ENCODE assay signal across 9 mouse cellular contexts in genomic region chr11:98873900-98874299, GRCm38 (mm10). TPM values are rescaled to one million over a fixed set of nuclear protein-coding genes. Genes with fewer than 3 reads are reported as not detected.
A peak's percentile ranks its signal among the peaks of the same experiment; 100 is the strongest.
DNase-seq lines count a peak whose midpoint lies in the region; ATAC-seq lines count a peak whose summit lies in the region.
"Had no signal": no experiment of that assay in that cellular context is flagged by ENCODE, and none has a peak within 500 bp of the region (broad histone marks: within the 10 kb centered on the region; RNA-seq: fewer than 3 reads in every experiment).

No protein-coding gene starts in this region.

- no peak overlapping the region for H3K4me3 ChIP-seq in heart, embryonic 11.5 days (ENCODE audit: low read depth, low read length)
- no peak overlapping the region for H3K4me3 ChIP-seq in liver, embryonic 13.5 days (replicated peaks)
- no peak overlapping the region for H3K4me3 ChIP-seq in hindbrain, embryonic 16.5 days (ENCODE audit: low read length)
- H3K4me3 ChIP-seq: midbrain, embryonic 15.5 days had no signal

- H3K9me3 ChIP-seq in heart, embryonic 11.5 days (replicated peaks; ENCODE audit: control insufficient read depth, low read length) = no peaks in the 10 kb centered on the region
- H3K9me3 ChIP-seq in liver, embryonic 13.5 days (replicated peaks) = no peaks in the 10 kb centered on the region
- H3K9me3 ChIP-seq in hindbrain, embryonic 16.5 days (ENCODE audit: control insufficient read depth, low read length) = no peaks in the 10 kb centered on the region
- H3K9me3 ChIP-seq: midbrain, embryonic 15.5 days had no signal

- H3K4me2 ChIP-seq in heart, embryonic 11.5 days = no peak overlapping the region
- no peak overlapping the region for H3K4me2 ChIP-seq in liver, embryonic 13.5 days
- no peak overlapping the region for H3K4me2 ChIP-seq in hindbrain, embryonic 16.5 days (ENCODE audit: low read length)
- H3K4me2 ChIP-seq: midbrain, embryonic 15.5 days had no signal

- 0 out of 2 replicates have a peak, but pooled peaks cover 3% of the 10 kb centered on the region for H3K36me3 ChIP-seq in heart, embryonic 11.5 days (ENCODE audit: control insufficient read depth, insufficient read depth, low read length)
- peaks cover 23% of the 10 kb centered on the region; the same call in 1 of the 2 replicates for H3K36me3 ChIP-seq in liver, embryonic 13.5 days
- no peaks in the 10 kb centered on the region for H3K36me3 ChIP-seq in hindbrain, embryonic 16.5 days (ENCODE audit: control insufficient read depth, insufficient read depth, low read length)

- no peaks in the 10 kb centered on the region for H3K27me3 ChIP-seq in heart, embryonic 11.5 days (ENCODE audit: control insufficient read depth, insufficient read depth, low read length)
- H3K27me3 ChIP-seq in liver, embryonic 13.5 days = no peaks in the 10 kb centered on the region
- no peaks in the 10 kb centered on the region for H3K27me3 ChIP-seq in hindbrain, embryonic 16.5 days (replicated peaks; ENCODE audit: control insufficient read depth, insufficient read depth, low read length)
- H3K27me3 ChIP-seq: midbrain, embryonic 15.5 days had no signal

- H3K9ac ChIP-seq in heart, embryonic 11.5 days (ENCODE audit: low read depth, low read length) = no peak overlapping the region
- H3K9ac ChIP-seq in liver, embryonic 13.5 days = no peak overlapping the region
- no peak overlapping the region for H3K9ac ChIP-seq in hindbrain, embryonic 16.5 days (ENCODE audit: low read depth, low read length)
- H3K9ac ChIP-seq: midbrain, embryonic 15.5 days had no signal

- DNase-seq in heart, adult 18-20 months = peak; percentile 66 to 70
- DNase-seq in ZHBTc4 (ENCODE audit: low read depth, low spot score) = peak; percentile 20
- DNase-seq in liver, embryonic 13.5 days = no peak
- no peak for DNase-seq in B cell, adult 2 months
- no peak for DNase-seq in kidney, adult 18-20 months

- H3K27ac ChIP-seq in heart, embryonic 11.5 days (ENCODE audit: low read depth, low read length) = no peak overlapping the region
- H3K27ac ChIP-seq in liver, embryonic 13.5 days = no peak overlapping the region
- H3K27ac ChIP-seq in hindbrain, embryonic 16.5 days (ENCODE audit: low read depth, low read length) = no peak overlapping the region
- H3K27ac ChIP-seq: midbrain, embryonic 15.5 days had no signal

- WGBS in heart, embryonic 11.5 days (ENCODE audit: insufficient replicate concordance) = 87% methylated on average over 9 of the region's 9 CpGs
- WGBS in liver, embryonic 13.5 days (ENCODE audit: insufficient replicate concordance) = 70% methylated on average over 9 of the region's 9 CpGs
- 92% methylated on average over 9 of the region's 9 CpGs for WGBS in hindbrain, embryonic 16.5 days

- peaks cover 7% of the 10 kb centered on the region for H3K4me1 ChIP-seq in heart, embryonic 11.5 days (ENCODE audit: control insufficient read depth, insufficient read depth, low read length)
- peaks cover 26% of the 10 kb centered on the region for H3K4me1 ChIP-seq in liver, embryonic 13.5 days (replicated peaks)
- peaks cover 2% of the 10 kb centered on the region; the same call in 1 of the 2 replicates for H3K4me1 ChIP-seq in hindbrain, embryonic 16.5 days (ENCODE audit: control insufficient read depth, insufficient read depth, low read depth, low read length)

- ATAC-seq in heart, embryonic 11.5 days (replicated peaks; ENCODE audit: insufficient number of reproducible peaks, low FRiP score, low TSS enrichment) = no peak
- ATAC-seq in liver, embryonic 13.5 days (ENCODE audit: low read depth) = peak; percentile 67
- peak; percentile 93 for ATAC-seq in megakaryocyte progenitor cell, adult 5-6 weeks (replicated peaks; ENCODE audit: poor library complexity)
- ATAC-seq in hindbrain, embryonic 16.5 days = no peak
- ATAC-seq: midbrain, embryonic 15.5 days had no signal

RNA-seq across cellular contexts. Expression of gene Wipf2, which starts 10.5 kb away (rescaled TPM):
- 10 to 100 TPM in 1 of 2 experiments, 1 to 10 TPM in 1; 7.3 to 10.1 TPM for total RNA-seq in heart, adult 18-20 months (2021)
- 3.8 and 4.0 TPM in 2 replicates for polyA plus RNA-seq in heart, embryonic 11.5 days (2014; fragmentation: Nextera tagmentation; extraction: Ambion mirVana)
- polyA plus RNA-seq in liver, embryonic 13.5 days (2015; fragmentation: Nextera tagmentation; extraction: Ambion mirVana) = 1.3 TPM in 2 replicates
- 15.0 and 17.1 TPM in 2 replicates for total RNA-seq in megakaryocyte progenitor cell, adult 5-6 weeks (2015)
- total RNA-seq in megakaryocyte progenitor cell, adult 5-6 weeks (2017) = 3.0 and 3.6 TPM in 2 replicates
- polyA plus RNA-seq in hindbrain, embryonic 16.5 days (2015; fragmentation: Nextera tagmentation; extraction: Ambion mirVana) = 4.1 and 4.2 TPM in 2 replicates

RNA-seq across cellular contexts. Expression of gene Cdc6, which starts 33.7 kb away (rescaled TPM):
- under 1 TPM; 0.40 to 0.41 TPM for total RNA-seq in heart, adult 18-20 months (2021)
- polyA plus RNA-seq in heart, embryonic 11.5 days (2014; fragmentation: Nextera tagmentation; extraction: Ambion mirVana) = 33.6 and 34.0 TPM in 2 replicates
- polyA plus RNA-seq in liver, embryonic 13.5 days (2015; fragmentation: Nextera tagmentation; extraction: Ambion mirVana) = 69.1 and 79.8 TPM in 2 replicates
- total RNA-seq in megakaryocyte progenitor cell, adult 5-6 weeks (2015) = 42.6 and 56.1 TPM in 2 replicates
- total RNA-seq in megakaryocyte progenitor cell, adult 5-6 weeks (2017) = 40.7 and 44.1 TPM in 2 replicates
- polyA plus RNA-seq in hindbrain, embryonic 16.5 days (2015; fragmentation: Nextera tagmentation; extraction: Ambion mirVana) = 4.6 and 6.3 TPM in 2 replicates

RNA-seq across cellular contexts. Expression of gene Rapgefl1, which starts 37.3 kb away (rescaled TPM):
- under 1 TPM; 0.72 to 0.82 TPM for total RNA-seq in heart, adult 18-20 months (2021)
- 0.57 and 0.73 TPM in 2 replicates for polyA plus RNA-seq in heart, embryonic 11.5 days (2014; fragmentation: Nextera tagmentation; extraction: Ambion mirVana)
- polyA plus RNA-seq in liver, embryonic 13.5 days (2015; fragmentation: Nextera tagmentation; extraction: Ambion mirVana) = 0.20 and 0.23 TPM in 2 replicates
- total RNA-seq in megakaryocyte progenitor cell, adult 5-6 weeks (2015) = 0.24 and 1.8 TPM in 2 replicates
- not detected in 2 replicates for total RNA-seq in megakaryocyte progenitor cell, adult 5-6 weeks (2017)
- 11.6 and 13.0 TPM in 2 replicates for polyA plus RNA-seq in hindbrain, embryonic 16.5 days (2015; fragmentation: Nextera tagmentation; extraction: Ambion mirVana)

RNA-seq across cellular contexts. Expression of gene Rara, which starts 53.7 kb away (rescaled TPM):
- 10 to 100 TPM in 1 of 2 experiments, 1 to 10 TPM in 1; 8.7 to 10.1 TPM for total RNA-seq in heart, adult 18-20 months (2021)
- polyA plus RNA-seq in heart, embryonic 11.5 days (2014; fragmentation: Nextera tagmentation; extraction: Ambion mirVana) = 34.9 and 36.6 TPM in 2 replicates
- 3.4 and 3.8 TPM in 2 replicates for polyA plus RNA-seq in liver, embryonic 13.5 days (2015; fragmentation: Nextera tagmentation; extraction: Ambion mirVana)
- total RNA-seq in megakaryocyte progenitor cell, adult 5-6 weeks (2015) = 4.4 and 5.9 TPM in 2 replicates
- total RNA-seq in megakaryocyte progenitor cell, adult 5-6 weeks (2017) = 1.6 and 2.2 TPM in 2 replicates
- polyA plus RNA-seq in hindbrain, embryonic 16.5 days (2015; fragmentation: Nextera tagmentation; extraction: Ambion mirVana) = 12.1 and 16.7 TPM in 2 replicates

Comparison
In these comparisons a context has a peak if more than half of its experiments do, and no peak if none do; other contexts are left out.
1. DNase-seq: peak in heart, adult 18-20 months (2 of 2) and ZHBTc4 (single experiment); none in liver, embryonic 13.5 days (single experiment), B cell, adult 2 months (0 of 2) and kidney, adult 18-20 months (single experiment).
2. ATAC-seq: peak in liver, embryonic 13.5 days (single experiment) and megakaryocyte progenitor cell, adult 5-6 weeks (single experiment); none in heart, embryonic 11.5 days (single experiment) and hindbrain, embryonic 16.5 days (single experiment).